Mouse (Mus musculus) bone marrow macrophage, adult 2 months (primary cell): ENCODE data around the gene BC030499.

Experiments used
- CTCF ChIP-seq: IDR thresholded peaks from 2 replicates; pipeline ENCODE4 v1.5.1; 2012; ENCODE audit warnings: low read depth, mild to moderate bottlenecking, low read length, moderate library complexity
- POLR2A ChIP-seq: IDR thresholded peaks from 2 replicates; pipeline ENCODE4 v1.6.1; 2012; ENCODE audit warnings: mild to moderate bottlenecking, low read depth, low read length, borderline replicate concordance

DNA sequence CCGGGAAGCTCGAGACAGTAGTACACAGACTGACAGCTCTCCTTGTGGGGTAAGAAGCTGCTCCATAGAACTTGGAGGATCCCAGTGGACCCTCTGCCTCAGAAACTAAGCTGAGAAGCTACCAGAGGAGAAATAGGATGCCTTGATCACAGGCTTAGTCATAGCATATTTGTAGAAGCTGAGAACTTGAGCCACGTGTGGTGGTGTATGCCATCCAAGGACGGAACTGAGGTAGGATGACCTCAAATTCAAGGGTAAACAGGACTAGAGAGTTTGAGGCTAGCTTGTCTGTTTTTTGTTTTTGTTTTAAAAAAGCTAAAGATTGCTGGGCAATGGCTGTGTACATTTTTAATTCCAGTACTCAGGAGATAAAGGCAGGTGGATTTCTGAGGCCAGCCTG is 14.6 kb downstream of the BC030499 start:
- no peak for TF ChIP-seq POLR2A
- TF ChIP-seq CTCF = no peak
